Mouse (Mus musculus) testis, adult 2 months (tissue): ENCODE results near the gene Zdhhc13.
A peak's percentile ranks its signal among the peaks of the same experiment; 100 is the strongest.

Experiments
- CTCF ChIP-seq: fragments of 200-500 bp; IDR thresholded peaks from 2 replicates; pipeline ENCODE4 v1.5.1; 2012; ENCODE audit warnings: low read depth, mild to moderate bottlenecking, inconsistent platforms, low read length, moderate library complexity; ENCODE audit not compliant: control insufficient read depth, insufficient read depth, insufficient replicate concordance
- POLR2A ChIP-seq: fragments of 200-500 bp; IDR thresholded peaks from 2 replicates; pipeline ENCODE4 v1.6.1; 2012; ENCODE audit warnings: low read depth, mild to moderate bottlenecking, inconsistent platforms, low read length, moderate library complexity; ENCODE audit not compliant: control insufficient read depth

- TF ChIP-seq CTCF (peak; percentile 74), POLR2A (no peak)
Measured at GRCm38 (mm10) chr7:48749298-48750163, 39.3 kb upstream of the Zdhhc13 start.
